ENCODE assay signal across 26 mouse cellular contexts in genomic region chr6:37051150-37051549, GRCm38 (mm10).
"Had no signal": no experiment of that assay in that cellular context is flagged by ENCODE, and none has a peak within 500 bp of the region (broad histone marks: within the 10 kb centered on the region; RNA-seq: fewer than 3 reads in every experiment).

No protein-coding gene starts in this region.

- H3K27me3 ChIP-seq: embryonic facial prominence, embryonic 12.5 days; embryonic facial prominence, embryonic 13.5 days; embryonic facial prominence, embryonic 15.5 days; forebrain, embryonic 12.5 days; forebrain, embryonic 13.5 days; forebrain, embryonic 15.5 days had no signal

- DNase-seq: cerebellum, adult 9-10 months; cerebellum, adult 9-11 months; cerebellum, postnatal 10 days; cerebellum, postnatal 14 days; cerebellum, postnatal 25 days; cerebellum, postnatal 36 days; embryo, embryonic 11 days; forebrain, postnatal 0 days; gastrocnemius, adult 2 months; gastrocnemius, postnatal 10 days; gastrocnemius, postnatal 14 days; gastrocnemius, postnatal 25 days; gastrocnemius, postnatal 36 days; heart, adult 18-20 months; heart, adult 2 months had no signal

- H3K9me3 ChIP-seq: embryonic facial prominence, embryonic 10.5 days; embryonic facial prominence, embryonic 12.5 days; embryonic facial prominence, embryonic 13.5 days; embryonic facial prominence, embryonic 15.5 days; forebrain, embryonic 10.5 days; forebrain, embryonic 12.5 days; forebrain, embryonic 13.5 days; forebrain, embryonic 15.5 days; heart, embryonic 10.5 days had no signal

- H3K4me1 ChIP-seq: embryonic facial prominence, embryonic 10.5 days; embryonic facial prominence, embryonic 12.5 days; embryonic facial prominence, embryonic 13.5 days; forebrain, embryonic 10.5 days; forebrain, embryonic 12.5 days; forebrain, embryonic 13.5 days; forebrain, embryonic 15.5 days had no signal

- H3K4me3 ChIP-seq: embryonic facial prominence, embryonic 10.5 days; embryonic facial prominence, embryonic 12.5 days; embryonic facial prominence, embryonic 13.5 days; embryonic facial prominence, embryonic 15.5 days; erythroblast, embryonic 14.5 days; forebrain, embryonic 10.5 days; forebrain, embryonic 12.5 days; forebrain, embryonic 13.5 days; forebrain, embryonic 15.5 days; gastrocnemius, adult 2 months; heart, adult 2 months; heart, embryonic 10.5 days had no signal

- ATAC-seq: forebrain, embryonic 13.5 days; forebrain, embryonic 15.5 days; forebrain, embryonic 16.5 days; forebrain, postnatal 0 days had no signal

- H3K9ac ChIP-seq: embryonic facial prominence, embryonic 12.5 days; embryonic facial prominence, embryonic 13.5 days; embryonic facial prominence, embryonic 15.5 days; forebrain, embryonic 12.5 days; forebrain, embryonic 13.5 days; forebrain, embryonic 15.5 days; forebrain, postnatal 0 days had no signal

- H3K4me2 ChIP-seq: embryonic facial prominence, embryonic 12.5 days; embryonic facial prominence, embryonic 13.5 days; embryonic facial prominence, embryonic 15.5 days; forebrain, embryonic 12.5 days; forebrain, embryonic 13.5 days; forebrain, embryonic 15.5 days had no signal

- H3K27ac ChIP-seq: embryonic facial prominence, embryonic 10.5 days; embryonic facial prominence, embryonic 12.5 days; embryonic facial prominence, embryonic 13.5 days; embryonic facial prominence, embryonic 15.5 days; forebrain, embryonic 10.5 days; forebrain, embryonic 12.5 days; forebrain, embryonic 13.5 days; forebrain, embryonic 15.5 days; gastrocnemius, adult 2 months; heart, adult 2 months; heart, embryonic 10.5 days had no signal

- H3K36me3 ChIP-seq: embryonic facial prominence, embryonic 10.5 days; embryonic facial prominence, embryonic 12.5 days; embryonic facial prominence, embryonic 13.5 days; embryonic facial prominence, embryonic 15.5 days; forebrain, embryonic 10.5 days; forebrain, embryonic 12.5 days; forebrain, embryonic 15.5 days; heart, embryonic 10.5 days had no signal
